ENCODE assay signal across 17 mouse cellular contexts in genomic region chr15:78267441-78267840, GRCm38 (mm10). TPM values are rescaled to one million over a fixed set of nuclear protein-coding genes. Genes with fewer than 3 reads are reported as not detected.
DNase-seq lines count a peak whose midpoint lies in the region; ATAC-seq and TF ChIP-seq lines count a peak whose summit lies in the region.
"Had no signal": no experiment of that assay in that cellular context is flagged by ENCODE, and none has a peak within 500 bp of the region (broad histone marks: within the 10 kb centered on the region; RNA-seq: fewer than 3 reads in every experiment).

No protein-coding gene starts in this region.

- no peak for TF ChIP-seq CTCF in heart, postnatal 0 days (IDR thresholded peaks at IDR 0.05; ENCODE audit: low read depth)

- no peaks in the 10 kb centered on the region for H3K27me3 ChIP-seq in forebrain, embryonic 10.5 days (ENCODE audit: poor library complexity, severe bottlenecking)
- no peaks in the 10 kb centered on the region for H3K27me3 ChIP-seq in forebrain, embryonic 15.5 days
- H3K27me3 ChIP-seq in hindbrain, embryonic 10.5 days (ENCODE audit: insufficient read depth, poor library complexity, severe bottlenecking), result no peaks in the 10 kb centered on the region
- no peaks in the 10 kb centered on the region for H3K27me3 ChIP-seq in hindbrain, embryonic 13.5 days
- H3K27me3 ChIP-seq in heart, postnatal 0 days (ENCODE audit: control insufficient read depth, insufficient read depth, low read length), result no peaks in the 10 kb centered on the region
- H3K27me3 ChIP-seq: limb, embryonic 15.5 days had no signal

- 0 out of 2 replicates have a peak, but pooled peaks have one; percentile 21 for TF ChIP-seq EP300 in heart, postnatal 0 days (IDR thresholded peaks at IDR 0.05; ENCODE audit: low read depth)

- ATAC-seq in forebrain, embryonic 15.5 days (replicated peaks), result no peak
- ATAC-seq in hindbrain, embryonic 13.5 days (ENCODE audit: low FRiP score), result no peak
- ATAC-seq in heart, postnatal 0 days (ENCODE audit: insufficient read depth, low read depth), result peak; percentile 53; the same call in 1 of the 2 replicates
- ATAC-seq: CD4-positive, CD25-positive, alpha-beta regulatory T cell, adult 4 months had no signal

- H3K9ac ChIP-seq in forebrain, embryonic 15.5 days (replicated peaks), result no peak overlapping the region
- no peak overlapping the region for H3K9ac ChIP-seq in hindbrain, embryonic 13.5 days
- no peak overlapping the region for H3K9ac ChIP-seq in heart, postnatal 0 days (replicated peaks; ENCODE audit: low read depth, low read length)
- H3K9ac ChIP-seq: limb, embryonic 15.5 days had no signal

- H3K9me3 ChIP-seq in forebrain, embryonic 10.5 days, result no peaks in the 10 kb centered on the region
- no peaks in the 10 kb centered on the region for H3K9me3 ChIP-seq in forebrain, embryonic 15.5 days
- peaks cover 5% of the 10 kb centered on the region; the same call in 1 of the 2 replicates for H3K9me3 ChIP-seq in hindbrain, embryonic 10.5 days
- H3K9me3 ChIP-seq in hindbrain, embryonic 13.5 days, result no peaks in the 10 kb centered on the region
- H3K9me3 ChIP-seq in heart, postnatal 0 days (replicated peaks; ENCODE audit: control insufficient read depth, low read length), result no peaks in the 10 kb centered on the region
- H3K9me3 ChIP-seq: limb, embryonic 15.5 days had no signal

- H3K36me3 ChIP-seq in forebrain, embryonic 10.5 days (replicated peaks), result no peaks in the 10 kb centered on the region
- H3K36me3 ChIP-seq in forebrain, embryonic 15.5 days, result no peaks in the 10 kb centered on the region
- H3K36me3 ChIP-seq in hindbrain, embryonic 10.5 days, result no peaks in the 10 kb centered on the region
- no peaks in the 10 kb centered on the region for H3K36me3 ChIP-seq in hindbrain, embryonic 13.5 days
- no peaks in the 10 kb centered on the region for H3K36me3 ChIP-seq in heart, postnatal 0 days (replicated peaks; ENCODE audit: control insufficient read depth, insufficient read depth, low read length)
- H3K36me3 ChIP-seq: limb, embryonic 15.5 days had no signal

- WGBS in forebrain, embryonic 10.5 days, result 88% methylated on average over 10 of the region's 10 CpGs
- WGBS in forebrain, embryonic 15.5 days, result 88% methylated on average over 10 of the region's 10 CpGs
- WGBS in hindbrain, embryonic 10.5 days, result 80% methylated on average over 10 of the region's 10 CpGs
- WGBS in hindbrain, embryonic 13.5 days, result 84% methylated on average over 10 of the region's 10 CpGs
- WGBS in heart, postnatal 0 days, result 56% methylated on average over 10 of the region's 10 CpGs

- H3K4me3 ChIP-seq in forebrain, embryonic 10.5 days, result no peak overlapping the region
- H3K4me3 ChIP-seq in forebrain, embryonic 15.5 days, result no peak overlapping the region
- no peak overlapping the region for H3K4me3 ChIP-seq in hindbrain, embryonic 10.5 days
- H3K4me3 ChIP-seq in hindbrain, embryonic 13.5 days, result no peak overlapping the region
- no peak overlapping the region for H3K4me3 ChIP-seq in heart, postnatal 0 days (ENCODE audit: low read depth, low read length)
- H3K4me3 ChIP-seq: layer of hippocampus, adult 2 months; limb, embryonic 15.5 days had no signal

- peak overlapping the region; percentile 37; the same call in 1 of the 2 replicates for H3K27ac ChIP-seq in forebrain, embryonic 10.5 days
- no peak overlapping the region for H3K27ac ChIP-seq in forebrain, embryonic 15.5 days (replicated peaks)
- peak overlapping the region; percentile 40; the same call in 1 of the 2 replicates for H3K27ac ChIP-seq in hindbrain, embryonic 10.5 days
- no peak overlapping the region for H3K27ac ChIP-seq in hindbrain, embryonic 13.5 days
- peak overlapping the region; percentile 74 for H3K27ac ChIP-seq in heart, postnatal 0 days (ENCODE audit: low read depth)
- H3K27ac ChIP-seq: layer of hippocampus, adult 2 months; limb, embryonic 15.5 days had no signal

- no peak for DNase-seq in forebrain, embryonic 10.5 days (ENCODE audit: extremely low spot score, low spot score)
- no peak for DNase-seq in hindbrain, embryonic 10.5 days (ENCODE audit: low spot score)
- DNase-seq in heart, postnatal 0 days (ENCODE audit: low spot score), result no peak
- DNase-seq in frontal cortex, postnatal 36 days (ENCODE audit: low spot score in 2 of 2), result no peak
- no peak for DNase-seq in natural killer cell, adult 2 months (ENCODE audit: low spot score in 2 of 2)
- DNase-seq: cerebellum, adult 8-10 months; gastrocnemius, postnatal 25 days; kidney, adult 18-20 months; kidney, postnatal 14 days; layer of hippocampus, postnatal 36 days; midbrain, embryonic 14.5 days; thymus, postnatal 14 days had no signal

- no peak overlapping the region for H3K4me2 ChIP-seq in forebrain, embryonic 15.5 days (replicated peaks)
- no peak overlapping the region for H3K4me2 ChIP-seq in hindbrain, embryonic 13.5 days
- no peak overlapping the region for H3K4me2 ChIP-seq in heart, postnatal 0 days (ENCODE audit: low read depth, low read length)
- H3K4me2 ChIP-seq: limb, embryonic 15.5 days had no signal

- H3K4me1 ChIP-seq in forebrain, embryonic 10.5 days, result peaks cover 11% of the 10 kb centered on the region
- H3K4me1 ChIP-seq in forebrain, embryonic 15.5 days, result no peaks in the 10 kb centered on the region
- peaks cover 6% of the 10 kb centered on the region for H3K4me1 ChIP-seq in hindbrain, embryonic 10.5 days (replicated peaks)
- H3K4me1 ChIP-seq in hindbrain, embryonic 13.5 days (replicated peaks), result 0 out of 2 replicates have a peak, but pooled peaks cover 2% of the 10 kb centered on the region
- no peaks in the 10 kb centered on the region for H3K4me1 ChIP-seq in heart, postnatal 0 days (ENCODE audit: control insufficient read depth, insufficient read depth)
- H3K4me1 ChIP-seq: limb, embryonic 15.5 days had no signal

RNA-seq across cellular contexts. Expression of gene Ncf4, which starts 22.8 kb away (rescaled TPM):
- 4.1 and 6.0 TPM in 2 replicates for polyA plus RNA-seq in forebrain, embryonic 10.5 days (2016; fragmentation: Nextera tagmentation; extraction: Ambion mirVana)
- 0.87 and 1.1 TPM in 2 replicates for polyA plus RNA-seq in forebrain, embryonic 15.5 days (2015; fragmentation: Nextera tagmentation; extraction: Ambion mirVana)
- polyA plus RNA-seq in hindbrain, embryonic 10.5 days (2016; fragmentation: Nextera tagmentation; extraction: Ambion mirVana), result 4.4 and 7.5 TPM in 2 replicates
- 1.5 and 2.2 TPM in 2 replicates for polyA plus RNA-seq in hindbrain, embryonic 13.5 days (2015; fragmentation: Nextera tagmentation; extraction: Ambion mirVana)
- 1.3 and 2.3 TPM in 2 replicates for total RNA-seq in heart, postnatal 0 days (2014; rRNA removed; ENCODE audit: low replicate concordance)
- 1.5 and 2.2 TPM in 2 replicates for polyA plus RNA-seq in heart, postnatal 0 days (2015; fragmentation: Nextera tagmentation; extraction: Ambion mirVana)

RNA-seq across cellular contexts. Expression of gene Csf2rb2, which starts 38.1 kb away (rescaled TPM):
- polyA plus RNA-seq in forebrain, embryonic 10.5 days (2016; fragmentation: Nextera tagmentation; extraction: Ambion mirVana), result 0.42 and 0.43 TPM in 2 replicates
- 0.08 and 0.15 TPM in 2 replicates for polyA plus RNA-seq in forebrain, embryonic 15.5 days (2015; fragmentation: Nextera tagmentation; extraction: Ambion mirVana)
- polyA plus RNA-seq in hindbrain, embryonic 10.5 days (2016; fragmentation: Nextera tagmentation; extraction: Ambion mirVana), result 0.39 and 0.60 TPM in 2 replicates
- polyA plus RNA-seq in hindbrain, embryonic 13.5 days (2015; fragmentation: Nextera tagmentation; extraction: Ambion mirVana), result 0.06 and 0.21 TPM in 2 replicates
- 0.50 and 6.0 TPM in 2 replicates for total RNA-seq in heart, postnatal 0 days (2014; rRNA removed; ENCODE audit: low replicate concordance)
- polyA plus RNA-seq in heart, postnatal 0 days (2015; fragmentation: Nextera tagmentation; extraction: Ambion mirVana), result 0.19 and 0.23 TPM in 2 replicates

RNA-seq across cellular contexts. Expression of gene Csf2rb, which starts 58.1 kb away (rescaled TPM):
- 3.3 and 3.9 TPM in 2 replicates for polyA plus RNA-seq in forebrain, embryonic 10.5 days (2016; fragmentation: Nextera tagmentation; extraction: Ambion mirVana)
- 0.32 and 0.75 TPM in 2 replicates for polyA plus RNA-seq in forebrain, embryonic 15.5 days (2015; fragmentation: Nextera tagmentation; extraction: Ambion mirVana)
- 2.3 and 3.8 TPM in 2 replicates for polyA plus RNA-seq in hindbrain, embryonic 10.5 days (2016; fragmentation: Nextera tagmentation; extraction: Ambion mirVana)
- 0.39 and 0.40 TPM in 2 replicates for polyA plus RNA-seq in hindbrain, embryonic 13.5 days (2015; fragmentation: Nextera tagmentation; extraction: Ambion mirVana)
- total RNA-seq in heart, postnatal 0 days (2014; rRNA removed; ENCODE audit: low replicate concordance), result 3.5 and 3.7 TPM in 2 replicates
- 0.77 and 0.79 TPM in 2 replicates for polyA plus RNA-seq in heart, postnatal 0 days (2015; fragmentation: Nextera tagmentation; extraction: Ambion mirVana)

Comparison
In these comparisons a context has a peak if more than half of its experiments do, and no peak if none do; other contexts are left out.
1. H3K27ac ChIP-seq: peak in forebrain, embryonic 10.5 days (single experiment), hindbrain, embryonic 10.5 days (single experiment) and heart, postnatal 0 days (single experiment); none in forebrain, embryonic 15.5 days (single experiment) and hindbrain, embryonic 13.5 days (single experiment).